Mouse (Mus musculus) forebrain, embryonic 14.5 days (tissue): ENCODE data around the gene B4galt1. TPM values are rescaled to one million over a fixed set of nuclear protein-coding genes. Genes with fewer than 3 reads are reported as not detected.

Experiments used
- ATAC-seq: fragments of 200-750 bp; cut with Nextera tagmentation; 2 replicates; pipeline ENCODE4 v1.8.0; 2017; ENCODE audit warnings: mild to moderate bottlenecking, moderate library complexity
- DNase-seq: peaks from one replicate; pipeline ENCODE4 v3.0.0-alpha.2; 2015; ENCODE audit warnings: low spot score
- H3K27ac ChIP-seq: fragments of 300-500 bp; sonication (generic); 2 replicates; pipeline ENCODE4 v1.5.1; 2014; ENCODE audit warnings: low read depth, mild to moderate bottlenecking, control low read depth, low read length, moderate library complexity
- H3K27me3 ChIP-seq: fragments of 300-500 bp; sonication (generic); replicated peaks from 2 replicates; pipeline ENCODE4 v1.6.1; 2014; ENCODE audit warnings: low read length, control low read depth, mixed read lengths; ENCODE audit not compliant: control insufficient read depth, insufficient read depth
- H3K36me3 ChIP-seq: fragments of 300-500 bp; sonication (generic); 2 replicates; pipeline ENCODE4 v1.6.1; 2014; ENCODE audit warnings: low read length, control low read depth; ENCODE audit not compliant: control insufficient read depth, insufficient read depth
- H3K4me1 ChIP-seq: fragments of 300-500 bp; sonication (generic); 2 replicates; pipeline ENCODE4 v1.6.1; 2014; ENCODE audit warnings: antibody characterized with exemption, low read length, control low read depth; ENCODE audit not compliant: control insufficient read depth, insufficient read depth
- H3K4me2 ChIP-seq: fragments of 300-500 bp; sonication (generic); 2 replicates; pipeline ENCODE4 v1.6.1; 2014; ENCODE audit warnings: mild to moderate bottlenecking, control low read depth, low read length
- H3K4me3 ChIP-seq: fragments of 300-500 bp; sonication (generic); 2 replicates; pipeline ENCODE4 v1.5.1; 2014; ENCODE audit warnings: low read depth, low read length, control low read depth
- H3K9ac ChIP-seq: fragments of 300-500 bp; sonication (generic); 2 replicates; pipeline ENCODE4 v1.6.1; 2014; ENCODE audit warnings: mild to moderate bottlenecking, low read length, control low read depth, moderate library complexity
- H3K9me3 ChIP-seq: fragments of 300-500 bp; sonication (generic); replicated peaks from 2 replicates; pipeline ENCODE4 v1.6.1; 2016; ENCODE audit warnings: low read length, control low read depth, mixed read lengths; ENCODE audit not compliant: control insufficient read depth
- WGBS: fragments of 180-500 bp; shearing (Covaris S2); extraction: QIAGEN DNeasy Blood & Tissue Kit; methylation state at CpG from one replicate; pipeline ENCODE4 v1.1.7; 2014; 5-methylcytosine and 5-hydroxymethylcytosine counted together
- polyA plus RNA-seq: library from polyadenylated mRNA; unstranded; fragments of >200 nt; fragmentation: Nextera tagmentation; extraction: Ambion mirVana; gene quantifications from 2 replicates; pipeline ENCODE4 v1.2.1, GENCODE M21; 2014

The B4galt1 gene
- polyA plus RNA-seq, 1 experiment from 2014 or later: 6.8 TPM

DNA sequence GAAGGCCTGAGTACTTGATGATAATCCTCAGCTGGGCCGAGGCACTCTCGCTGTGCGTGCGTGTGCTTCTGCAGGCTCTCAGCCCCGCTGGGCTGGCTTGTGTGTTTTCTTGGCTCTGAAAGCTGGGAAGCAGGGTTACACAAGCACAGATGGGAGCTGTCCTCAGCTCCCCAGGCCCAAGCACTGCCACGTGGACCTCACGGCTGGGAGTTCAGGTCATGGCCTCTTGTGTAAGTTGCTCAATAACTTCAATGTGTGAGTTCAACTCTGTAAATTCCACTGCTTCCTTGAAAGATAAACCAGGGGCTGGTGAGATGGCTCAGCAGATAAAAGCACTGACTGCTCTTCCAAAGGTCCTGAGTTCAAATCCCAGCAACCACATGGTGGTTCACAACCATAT, 24.9 kb downstream of the B4galt1 start:
- Histone ChIP-seq H3K9me3 (no peaks in the 10 kb centered on the region), H3K4me1 (no peaks in the 10 kb centered on the region), H3K36me3 (no peaks in the 10 kb centered on the region), H3K4me3 (no peak overlapping the region), H3K9ac (no peak overlapping the region), H3K4me2 (no peak overlapping the region), H3K27me3 (no peaks in the 10 kb centered on the region), H3K27ac (no peak overlapping the region)
- 92% methylated on average over 7 of the region's 7 CpGs for WGBS
- DNase-seq (no peak), ATAC-seq (no peak)

DNA sequence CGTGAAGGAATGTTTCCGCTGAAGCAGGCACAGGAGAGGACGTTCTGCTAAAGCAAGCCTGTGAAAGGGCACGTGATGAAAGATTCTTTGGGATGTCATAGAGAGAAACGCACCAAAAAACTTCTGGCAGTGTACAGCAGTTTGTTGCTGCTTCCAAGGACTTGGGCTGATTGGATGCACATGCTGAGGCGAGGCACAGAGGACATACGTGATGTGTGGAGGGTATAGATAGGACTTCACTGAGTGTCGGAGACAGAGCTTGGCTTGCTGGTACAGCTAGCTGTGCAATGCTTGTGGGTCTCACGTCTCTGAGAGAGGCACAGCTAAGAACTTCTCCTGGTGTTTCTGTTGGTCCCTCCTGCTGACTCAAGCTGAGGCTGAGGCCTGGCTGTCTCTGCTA, 25.9 kb downstream of the B4galt1 start:
- Histone ChIP-seq H3K4me2 (no peak overlapping the region), H3K4me3 (no peak overlapping the region), H3K9ac (no peak overlapping the region), H3K36me3 (no peaks in the 10 kb centered on the region), H3K4me1 (no peaks in the 10 kb centered on the region), H3K27ac (no peak overlapping the region), H3K27me3 (no peaks in the 10 kb centered on the region), H3K9me3 (no peaks in the 10 kb centered on the region)
- no peak for ATAC-seq
- WGBS: 93% methylated on average over 9 of the region's 9 CpGs
- DNase-seq: no peak

DNA sequence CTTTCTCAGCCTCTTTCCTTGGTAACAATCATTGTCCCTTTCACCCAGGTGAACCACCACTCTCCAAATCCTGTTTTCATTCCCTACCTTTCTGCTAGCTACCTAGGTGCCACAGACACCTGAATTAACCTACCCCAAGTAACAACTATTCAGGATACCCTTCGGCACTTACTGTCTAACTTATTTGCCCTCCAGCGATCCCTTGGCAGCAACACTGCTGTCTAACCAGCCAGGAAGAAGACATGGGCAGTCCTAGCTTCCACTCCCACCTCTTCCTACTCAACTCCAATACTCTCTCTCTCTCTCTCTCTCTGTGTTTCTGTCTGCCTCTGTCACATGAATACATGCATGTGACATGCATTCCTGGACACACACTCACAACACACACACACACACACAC, 27.0 kb downstream of the B4galt1 start:
- Histone ChIP-seq H3K9me3 (no peaks in the 10 kb centered on the region), H3K4me2 (no peak overlapping the region), H3K27ac (no peak overlapping the region), H3K36me3 (no peaks in the 10 kb centered on the region), H3K9ac (no peak overlapping the region), H3K4me1 (no peaks in the 10 kb centered on the region), H3K27me3 (no peaks in the 10 kb centered on the region), H3K4me3 (no peak overlapping the region)
- 93% methylated on average over 2 of the region's 2 CpGs for WGBS
- no peak for ATAC-seq
- no peak for DNase-seq

DNA sequence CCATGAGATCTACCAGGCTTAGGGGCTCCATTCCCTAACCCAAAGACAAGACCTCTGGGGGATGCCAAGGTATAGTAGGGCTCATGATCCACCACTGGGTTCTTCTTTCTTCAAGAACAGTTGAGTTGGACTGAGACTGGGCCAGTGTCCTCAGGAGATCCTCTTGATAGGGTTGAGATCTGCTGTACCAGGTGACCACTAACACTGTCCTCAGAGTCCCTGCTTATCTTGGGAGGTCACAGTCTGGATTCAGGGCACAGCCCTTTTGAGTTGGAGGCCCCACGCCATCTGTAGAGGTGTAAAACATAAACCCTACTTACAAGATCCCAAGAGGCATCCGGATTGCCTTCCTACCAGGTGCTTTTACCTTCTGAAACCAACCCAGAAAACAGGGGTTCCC, 27.8 kb downstream of the B4galt1 start:
- Histone ChIP-seq H3K27ac (no peak overlapping the region), H3K4me1 (no peaks in the 10 kb centered on the region), H3K36me3 (no peaks in the 10 kb centered on the region), H3K9me3 (no peaks in the 10 kb centered on the region), H3K4me3 (no peak overlapping the region), H3K27me3 (no peaks in the 10 kb centered on the region), H3K9ac (no peak overlapping the region), H3K4me2 (no peak overlapping the region)
- 95% methylated on average over 2 of the region's 2 CpGs for WGBS
- no peak for ATAC-seq
- no peak for DNase-seq

DNA sequence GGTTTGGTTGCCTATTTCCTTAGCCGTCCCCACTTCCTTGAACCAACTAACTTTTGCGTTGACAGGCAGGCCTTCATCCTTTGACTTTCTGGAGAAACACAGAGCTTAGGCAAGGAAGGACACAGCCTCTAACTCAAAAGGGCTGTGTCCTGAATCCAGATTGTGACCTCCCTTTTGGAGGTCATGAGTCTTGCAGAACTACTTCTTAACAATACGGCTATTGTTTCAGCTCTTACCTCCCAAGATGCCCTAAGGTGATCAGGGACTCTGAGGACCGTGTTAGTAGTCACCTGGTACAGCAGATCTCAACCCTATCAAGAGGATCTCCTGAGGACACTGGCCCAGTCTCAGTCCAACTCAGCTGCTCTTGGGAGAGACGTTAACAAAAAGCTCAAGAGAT, 28.7 kb downstream of the B4galt1 start:
- H3K27ac ChIP-seq: no peak overlapping the region
- ATAC-seq: no peak
- no peaks in the 10 kb centered on the region for H3K27me3 ChIP-seq
- WGBS: 78% methylated on average over 5 of the region's 5 CpGs
- no peak for DNase-seq
- H3K4me1 ChIP-seq: no peaks in the 10 kb centered on the region
- H3K9ac ChIP-seq: no peak overlapping the region
- H3K4me3 ChIP-seq: no peak overlapping the region
- H3K9me3 ChIP-seq: no peaks in the 10 kb centered on the region
- H3K36me3 ChIP-seq: no peaks in the 10 kb centered on the region
- no peak overlapping the region for H3K4me2 ChIP-seq

DNA sequence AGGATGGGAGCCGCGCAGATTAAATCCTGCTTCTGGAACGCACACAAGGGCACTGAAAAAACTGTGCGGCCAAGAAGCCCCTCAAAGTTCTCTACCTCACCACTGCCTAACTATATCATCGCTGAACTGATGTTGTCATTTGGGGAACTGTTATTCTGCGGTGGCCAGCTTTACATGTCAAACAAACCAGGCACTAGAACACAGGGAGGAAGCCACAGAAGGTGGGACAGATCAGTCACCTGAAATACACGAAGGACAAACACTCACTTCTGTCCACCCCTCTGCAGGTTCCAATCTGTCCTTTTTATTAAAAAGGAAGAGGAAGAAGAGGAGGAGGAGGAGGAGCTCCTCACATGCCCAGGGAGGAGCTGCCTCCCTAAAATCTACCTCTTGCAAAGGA, 29.3 kb downstream of the B4galt1 start:
- Histone ChIP-seq H3K27me3 (no peaks in the 10 kb centered on the region), H3K9ac (no peak overlapping the region), H3K4me3 (no peak overlapping the region), H3K9me3 (no peaks in the 10 kb centered on the region), H3K27ac (no peak overlapping the region), H3K4me1 (no peaks in the 10 kb centered on the region), H3K36me3 (no peaks in the 10 kb centered on the region), H3K4me2 (no peak overlapping the region)
- 98% methylated on average over 7 of the region's 7 CpGs for WGBS
- no peak for ATAC-seq
- DNase-seq: no peak

DNA sequence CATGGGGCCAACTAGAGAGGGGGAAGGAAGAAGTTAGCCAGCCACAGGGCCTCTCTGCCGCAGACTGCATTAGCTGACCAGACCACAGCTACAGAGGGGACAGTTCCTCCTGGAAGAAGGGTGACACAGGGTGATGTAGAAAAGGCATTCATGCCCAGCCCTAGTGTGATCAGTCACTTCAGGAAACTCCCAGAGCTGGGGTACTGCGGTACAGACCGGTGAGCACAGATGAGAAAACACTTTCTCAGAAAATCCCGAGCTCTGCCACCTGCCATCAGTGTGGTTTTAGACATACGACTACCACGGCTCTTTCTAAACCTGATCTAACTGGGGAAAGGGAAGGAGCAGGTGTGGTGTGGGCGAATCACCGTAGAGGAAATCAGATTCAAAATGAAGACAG, 30.1 kb downstream of the B4galt1 start:
- no peaks in the 10 kb centered on the region for H3K9me3 ChIP-seq
- no peak overlapping the region for H3K4me3 ChIP-seq
- no peak for DNase-seq
- no peak overlapping the region for H3K4me2 ChIP-seq
- no peaks in the 10 kb centered on the region for H3K4me1 ChIP-seq
- no peak overlapping the region for H3K9ac ChIP-seq
- H3K36me3 ChIP-seq: no peaks in the 10 kb centered on the region
- WGBS: 80% methylated on average over 8 of the region's 8 CpGs
- no peak overlapping the region for H3K27ac ChIP-seq
- H3K27me3 ChIP-seq: no peaks in the 10 kb centered on the region
- no peak for ATAC-seq

DNA sequence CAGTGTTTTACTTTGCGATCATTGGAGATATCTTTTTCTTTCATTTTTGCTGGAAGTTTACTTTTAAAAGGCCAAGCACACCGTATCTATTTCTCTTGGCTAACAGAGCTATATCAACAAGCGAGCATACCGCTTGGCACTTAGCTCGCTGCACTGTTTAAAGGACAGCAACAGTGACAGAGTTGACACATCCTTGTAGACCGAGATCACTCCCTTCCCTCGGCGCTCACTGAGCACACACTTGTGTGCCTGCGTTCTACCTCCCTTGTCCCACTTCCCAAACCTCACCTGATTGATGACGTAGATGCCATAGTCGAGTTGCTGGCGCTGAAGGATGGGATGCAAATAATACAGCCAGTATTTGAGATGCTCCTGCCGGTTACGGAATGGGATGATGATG, 30.7 kb downstream of the B4galt1 start:
- 93% methylated on average over 14 of the region's 14 CpGs for WGBS
- DNase-seq (no peak), ATAC-seq (no peak)

DNA sequence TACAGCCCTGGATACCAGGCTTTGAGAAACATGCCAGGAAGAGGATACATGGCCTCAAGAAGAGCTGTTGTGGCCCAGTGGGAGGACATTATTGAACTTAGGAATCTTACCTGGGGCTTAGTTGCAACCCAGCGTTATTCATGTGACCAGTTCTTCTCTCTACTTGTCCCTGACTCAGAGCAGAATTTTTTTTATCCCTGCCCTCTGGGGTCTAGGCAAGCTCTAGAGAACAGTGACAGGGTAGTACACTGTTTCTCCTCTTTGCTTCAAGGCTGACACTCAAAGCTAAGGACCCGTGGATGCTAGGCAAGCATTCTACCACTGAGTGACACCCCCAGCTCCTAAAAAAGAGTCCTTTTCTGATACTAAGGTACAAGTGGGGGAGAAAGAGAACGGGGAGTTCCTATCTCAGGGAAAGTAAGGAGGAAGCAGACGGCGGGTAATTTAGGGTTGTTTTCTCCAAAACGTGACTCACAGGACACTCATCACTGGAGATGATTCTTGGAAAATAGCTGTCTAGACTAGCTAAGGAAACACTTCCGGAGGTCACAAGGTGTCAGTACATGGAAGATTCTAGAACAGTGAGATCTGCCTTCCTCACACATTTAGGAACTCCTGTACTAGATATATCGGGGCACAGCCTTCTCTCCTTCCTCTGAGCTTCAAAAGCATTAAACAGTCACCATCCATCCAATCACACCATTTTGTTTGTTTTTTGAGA, 32.3 kb downstream of the B4galt1 start:
- H3K27me3 ChIP-seq: no peaks in the 10 kb centered on the region
- H3K9ac ChIP-seq: no peak overlapping the region
- H3K9me3 ChIP-seq: no peaks in the 10 kb centered on the region
- no peak for DNase-seq
- no peaks in the 10 kb centered on the region for H3K4me1 ChIP-seq
- no peak overlapping the region for H3K4me2 ChIP-seq
- H3K27ac ChIP-seq: no peak overlapping the region
- no peak overlapping the region for H3K4me3 ChIP-seq
- no peak for ATAC-seq
- WGBS: 95% methylated on average over 8 of the region's 8 CpGs
- H3K36me3 ChIP-seq: peaks cover 7% of the 10 kb centered on the region; the same call in 1 of the 2 replicates

More for the DNA sequence above, 30.7 kb downstream of the B4galt1 start:
- Histone ChIP-seq H3K4me3 (no peak overlapping the region), H3K27me3 (no peaks in the 10 kb centered on the region), H3K4me2 (no peak overlapping the region), H3K9me3 (no peaks in the 10 kb centered on the region), H3K36me3 (no peaks in the 10 kb centered on the region), H3K4me1 (no peaks in the 10 kb centered on the region), H3K9ac (no peak overlapping the region), H3K27ac (no peak overlapping the region)
